Mouse (Mus musculus): ENCODE data around the gene 2310046K23Rik.
"Not testable (repeated sequence)": the region's sequence is repeated elsewhere in the genome, so short reads cannot be mapped to it uniquely, and the experiment has no call there.

Gene 2310046K23Rik

DNA sequence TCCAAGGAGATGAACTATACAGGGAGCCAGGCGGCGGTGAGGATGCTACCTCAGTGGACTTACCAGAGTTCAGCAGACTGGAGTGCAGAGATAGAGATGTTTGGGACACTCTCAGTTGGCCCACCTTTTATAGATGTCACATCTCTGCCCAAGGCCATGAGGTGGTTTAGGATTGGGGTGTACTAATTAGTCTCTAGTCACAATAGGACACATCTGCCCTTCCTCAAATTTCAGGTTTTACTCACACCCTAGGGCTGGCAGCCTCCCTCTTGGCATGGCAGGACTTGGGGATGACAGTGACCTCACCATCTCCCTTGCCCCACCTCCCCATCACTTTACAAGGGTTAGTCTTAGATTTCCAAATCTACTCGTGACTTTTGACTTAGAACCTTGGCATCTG lies at the start of gene 2310046K23Rik:
Gene 2310046K23Rik, minus strand, starts transcription at position 101 of the 400 bp plus-strand sequence.
- DNase-seq (ENCODE audit: low read depth): no peak

DNA sequence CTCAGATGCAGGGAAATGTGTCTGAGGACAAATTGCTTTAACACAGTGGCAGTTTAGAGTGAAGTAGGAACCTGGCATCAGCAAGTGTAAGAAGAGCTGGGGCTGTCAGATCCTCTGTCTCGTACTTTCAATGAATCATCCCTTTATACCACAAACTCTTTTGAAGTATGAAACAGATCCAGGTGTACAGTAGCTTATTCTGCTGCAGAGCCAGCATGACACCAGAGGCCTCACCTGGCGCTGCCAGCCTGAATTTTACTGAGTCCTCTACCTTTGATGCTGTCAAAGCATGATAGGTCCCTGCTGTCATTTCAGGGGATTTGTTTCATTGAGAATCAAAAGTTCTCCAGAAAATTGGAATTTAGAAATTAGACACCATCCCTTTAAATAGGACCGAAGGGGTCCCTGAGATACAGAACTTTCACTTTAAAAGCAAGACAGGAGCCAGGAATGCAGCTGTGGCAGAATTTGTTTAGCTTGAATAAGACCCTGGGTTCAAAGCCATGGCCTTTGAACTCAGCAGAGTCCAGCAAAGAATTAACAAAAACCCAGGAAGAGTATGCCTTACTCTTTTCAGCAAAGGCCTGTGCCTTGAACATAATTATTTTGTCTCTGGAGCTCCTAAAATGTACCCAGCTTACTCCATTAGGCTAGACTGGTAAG lies 49.0 kb upstream of the 2310046K23Rik start:
- DNase-seq (ENCODE audit: low read depth): no peak

DNA sequence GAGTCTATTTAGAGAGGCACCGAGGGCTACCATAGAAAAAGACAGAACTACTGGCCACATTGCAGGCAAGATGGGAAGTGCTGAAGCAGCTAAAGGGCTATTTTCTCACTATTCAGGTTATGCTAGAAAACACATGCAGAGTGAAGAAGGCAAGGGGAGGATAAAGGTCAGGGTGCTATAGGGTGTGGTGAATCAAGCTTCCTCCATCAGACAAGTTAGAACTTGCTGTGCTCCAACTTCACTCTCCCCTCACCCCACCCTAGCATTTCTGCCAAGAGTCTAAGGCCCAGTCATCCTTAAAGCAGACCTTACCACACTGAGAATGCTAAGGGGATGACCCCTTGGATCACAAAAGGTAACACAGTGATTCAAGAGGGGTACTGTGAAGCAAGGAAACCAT lies 45.2 kb upstream of the 2310046K23Rik start:
- DNase-seq (ENCODE audit: low read depth): no peak

GRCm38 (mm10) chr3:92578652-92579413 lies 44.5 kb upstream of the 2310046K23Rik start:
- DNase-seq (ENCODE audit: low read depth): no peak

DNA sequence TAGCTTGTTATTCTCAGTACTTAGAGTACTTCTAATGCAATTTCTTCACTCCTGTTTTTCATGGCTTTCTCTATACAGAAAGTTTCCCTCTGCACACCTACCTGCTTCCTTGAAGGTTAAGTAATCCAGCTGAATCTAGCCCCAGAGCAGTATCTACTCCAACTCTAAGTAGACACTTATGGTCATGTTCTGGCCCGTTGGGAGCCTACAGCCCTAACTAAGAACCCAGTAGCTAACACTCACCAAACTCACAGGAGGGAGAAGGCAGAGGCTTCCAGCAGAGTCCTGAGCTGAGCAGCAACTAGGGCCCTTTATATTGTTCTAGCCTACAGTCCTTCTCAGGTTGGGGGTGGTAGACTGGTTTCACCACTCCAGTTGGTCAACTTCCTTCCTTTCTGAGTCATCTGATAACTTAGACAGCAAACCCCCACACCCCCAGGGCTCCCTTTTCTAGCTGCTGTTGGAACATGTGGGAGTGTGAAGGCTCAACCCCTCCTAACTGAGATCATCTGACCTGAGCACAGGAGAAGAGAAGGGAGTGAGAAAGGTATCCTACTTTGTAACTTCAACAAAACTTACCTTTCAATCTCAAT lies 39.2 kb upstream of the 2310046K23Rik start, which contains the start of gene Ivl:
Gene Ivl, minus strand, starts transcription at position 287 of the 593 bp plus-strand sequence.
- DNase-seq (ENCODE audit: low read depth): no peak

GRCm38 (mm10) chr3:92572514-92573155 lies 38.3 kb upstream of the 2310046K23Rik start:
- DNase-seq (ENCODE audit: low read depth): no peak

DNA sequence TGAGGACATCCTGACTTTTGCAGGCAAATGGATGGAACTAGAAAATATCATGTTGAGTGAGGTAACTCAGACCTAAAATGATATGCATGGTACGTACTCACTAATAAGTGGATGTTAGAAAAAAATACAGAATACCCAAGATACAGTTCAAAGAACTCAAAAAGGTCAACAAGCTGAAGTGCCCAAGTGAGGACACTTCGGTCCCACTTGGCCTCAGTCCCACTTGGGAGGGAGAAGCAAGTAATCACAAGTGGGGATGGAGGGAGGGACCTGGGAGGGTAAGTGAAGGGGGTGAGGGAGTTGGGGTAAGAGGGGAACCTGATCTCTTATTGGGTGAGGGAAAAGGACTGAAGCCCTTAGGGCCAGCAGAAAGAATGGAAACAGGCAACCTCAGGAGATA lies 34.4 kb upstream of the 2310046K23Rik start:
- no peak for DNase-seq (ENCODE audit: low read depth)

- no peak for DNase-seq (ENCODE audit: low read depth)
Observed at GRCm38 (mm10) chr3:92565418-92565817, 31.1 kb upstream of the 2310046K23Rik start.

DNA sequence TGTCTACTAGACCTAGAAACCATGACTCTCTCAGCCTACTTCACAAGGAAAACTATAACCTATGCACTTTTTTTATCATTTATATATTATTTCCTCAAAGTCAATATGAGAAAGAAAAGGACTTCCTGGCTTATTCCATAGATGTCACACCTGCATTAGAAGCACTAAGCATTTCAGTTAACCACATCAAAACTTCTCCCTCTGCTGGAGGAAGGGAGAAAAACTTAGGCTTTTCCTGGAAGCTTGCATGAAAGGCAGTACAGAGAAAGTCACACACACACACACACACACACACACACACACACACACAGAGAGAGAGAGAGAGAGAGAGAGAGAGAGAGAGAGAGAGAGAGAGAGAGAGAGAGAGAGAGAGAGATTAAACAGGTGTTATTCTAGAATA lies 22.0 kb downstream of the 2310046K23Rik start:
- DNase-seq (ENCODE audit: low read depth): no peak

GRCm38 (mm10) chr3:92510786-92511185 lies 23.5 kb downstream of the 2310046K23Rik start:
- no peak for DNase-seq (ENCODE audit: low read depth)

GRCm38 (mm10) chr3:92508185-92508584 lies 26.1 kb downstream of the 2310046K23Rik start:
- DNase-seq (ENCODE audit: low read depth): no peak

DNA sequence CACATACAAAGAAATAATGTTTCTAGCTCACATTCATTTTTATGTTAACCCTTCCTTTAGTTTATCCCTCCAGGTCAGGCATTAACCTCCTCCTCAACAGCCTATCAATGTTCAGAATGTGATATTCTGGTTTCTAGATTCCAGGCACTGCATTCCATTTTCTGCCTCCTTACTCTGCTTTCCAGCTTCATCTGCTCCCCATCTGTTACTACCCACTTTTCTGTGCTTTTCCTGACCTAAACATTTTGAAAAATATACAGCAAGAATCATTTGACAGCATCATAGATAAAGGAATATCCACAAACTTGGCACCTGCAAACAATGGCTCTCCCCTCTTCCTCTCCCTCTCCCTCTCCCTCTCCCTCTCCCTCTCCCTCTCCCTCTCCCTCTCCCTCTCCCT lies 30.8 kb downstream of the 2310046K23Rik start:
- DNase-seq (ENCODE audit: low read depth): no peak

- no peak for DNase-seq (ENCODE audit: low read depth)
Observed at GRCm38 (mm10) chr3:92500393-92500792, 33.9 kb downstream of the 2310046K23Rik start, which contains the start of gene Sprr4. Gene Sprr4 (minus strand): TSS chr3:92500493.

DNA sequence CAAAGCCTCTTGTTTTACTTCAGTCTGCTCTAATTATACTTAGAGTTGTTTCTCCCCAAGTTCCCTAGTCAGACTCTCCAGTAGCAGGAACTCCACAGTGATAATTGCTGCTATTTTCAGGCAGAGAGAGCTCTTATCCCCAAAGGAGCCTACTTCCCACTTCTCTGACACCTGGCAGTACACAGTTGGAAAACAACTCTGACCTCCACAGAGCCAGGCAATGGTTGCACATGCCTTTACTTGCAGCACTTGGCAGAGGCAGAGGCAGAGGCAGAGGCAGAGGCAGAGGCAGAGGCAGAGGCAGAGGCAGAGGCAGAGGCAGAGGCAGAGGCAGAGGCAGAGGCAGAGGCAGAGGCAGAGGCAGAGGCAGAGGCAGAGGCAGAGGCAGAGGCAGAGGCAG lies 44.0 kb downstream of the 2310046K23Rik start:
- not testable (repeated sequence) for DNase-seq (ENCODE audit: low read depth)

- DNase-seq (ENCODE audit: low read depth): no peak
Observed at GRCm38 (mm10) chr3:92486307-92486706, 48.0 kb downstream of the 2310046K23Rik start.

DNA sequence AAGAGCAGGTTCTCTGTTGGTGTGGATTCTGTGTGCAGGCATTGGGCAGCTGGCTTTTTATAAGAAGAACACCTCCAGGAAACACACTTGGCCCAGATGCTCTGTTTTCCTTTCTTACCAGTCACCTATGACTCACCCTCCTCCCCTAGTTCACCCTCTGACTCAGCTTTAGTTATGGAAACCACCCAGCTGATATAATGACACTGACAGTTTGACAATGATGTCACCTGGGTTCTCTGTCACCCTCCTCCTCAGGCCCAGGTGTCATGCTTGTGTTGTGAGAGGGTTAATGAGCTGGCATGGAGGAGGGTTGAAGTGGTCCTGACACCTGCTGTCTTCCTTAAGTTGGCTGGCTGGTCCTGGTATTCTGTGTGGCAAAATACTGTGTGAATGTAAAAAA lies 48.4 kb downstream of the 2310046K23Rik start, which contains the start of gene Sprr1a:
Gene Sprr1a, minus strand, starts transcription at position 33 of the 400 bp plus-strand sequence.
- DNase-seq (ENCODE audit: low read depth): no peak
